Mouse (Mus musculus): ENCODE measurements around the gene Olfr279. TPM values are rescaled to one million over a fixed set of nuclear protein-coding genes. Genes with fewer than 3 reads are reported as not detected.

Olfr279 gene
- polyA plus RNA-seq (2016; fragmentation: Nextera tagmentation; extraction: Ambion mirVana): not detected in 2 replicates

DNA sequence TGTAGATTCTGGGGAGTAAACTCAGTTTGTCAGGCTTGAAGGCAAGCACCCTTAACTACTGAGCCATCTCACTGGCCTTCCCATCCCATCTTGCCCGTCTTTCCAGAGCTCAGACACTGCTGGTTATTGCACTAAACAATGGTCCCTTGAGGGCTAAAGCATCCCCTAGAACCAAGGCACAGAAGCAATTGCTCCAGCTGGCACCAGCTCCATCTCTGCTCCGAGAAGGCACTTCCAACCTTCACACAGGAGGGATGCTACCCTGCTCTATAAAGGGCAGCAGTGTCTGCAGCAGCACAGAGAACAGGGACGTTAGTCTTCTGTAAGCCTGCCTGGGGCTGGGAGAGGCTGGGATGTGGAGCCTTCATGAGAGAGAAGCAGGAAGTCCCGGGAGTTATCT, at the start of gene Olfr279:
Gene Olfr279, plus strand, starts transcription at position 301 of the 400 bp plus-strand sequence.
- Histone ChIP-seq H3K27me3 (replicated peaks) (no peaks in the 10 kb centered on the region), H3K4me2 (no peak within 1 kb of the TSS), H3K27ac (ENCODE audit: poor library complexity, severe bottlenecking) (no peak within 1 kb of the TSS), H3K9ac (no peak within 1 kb of the TSS), H3K4me3 (no peak within 1 kb of the TSS), H3K36me3 (no peaks in the 10 kb centered on the region), H3K4me1 (replicated peaks) (no peaks in the 10 kb centered on the region), H3K9me3 (replicated peaks) (peaks cover 7% of the 10 kb centered on the region)
- no peak for ATAC-seq (ENCODE audit: insufficient number of reproducible peaks, low FRiP score)
- WGBS: 62% methylated on average over 4 of the region's 4 CpGs

DNA sequence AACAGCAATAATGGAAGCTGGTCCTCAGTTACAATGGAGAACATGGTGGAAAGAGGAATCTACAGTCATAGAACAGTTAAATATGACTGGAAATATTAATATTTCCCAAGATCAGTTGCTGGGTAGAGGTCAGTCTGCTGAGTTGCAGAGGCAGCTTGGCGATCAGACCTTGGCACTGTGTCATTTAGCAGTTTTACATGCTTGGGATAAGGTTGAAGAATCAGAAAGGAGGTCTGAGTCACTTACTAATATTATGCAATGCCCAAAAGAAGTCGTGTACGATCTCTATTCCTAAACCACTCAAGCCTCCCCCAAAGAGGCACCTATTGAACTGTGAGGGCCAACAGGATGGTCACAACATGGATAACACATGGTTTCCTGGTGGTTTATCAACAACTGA, 47.6 kb upstream of the Olfr279 start:
- Histone ChIP-seq H3K36me3 (no peaks in the 10 kb centered on the region), H3K9me3 (replicated peaks) (peaks cover 2% of the 10 kb centered on the region; the same call in 1 of the 2 replicates), H3K4me2 (no peak overlapping the region), H3K27me3 (replicated peaks) (no peaks in the 10 kb centered on the region), H3K9ac (no peak overlapping the region), H3K27ac (ENCODE audit: poor library complexity, severe bottlenecking) (no peak overlapping the region), H3K4me3 (no peak overlapping the region), H3K4me1 (replicated peaks) (no peaks in the 10 kb centered on the region)
- WGBS: 63% methylated on average over 3 of the region's 3 CpGs
- no peak for ATAC-seq (ENCODE audit: insufficient number of reproducible peaks, low FRiP score)

DNA sequence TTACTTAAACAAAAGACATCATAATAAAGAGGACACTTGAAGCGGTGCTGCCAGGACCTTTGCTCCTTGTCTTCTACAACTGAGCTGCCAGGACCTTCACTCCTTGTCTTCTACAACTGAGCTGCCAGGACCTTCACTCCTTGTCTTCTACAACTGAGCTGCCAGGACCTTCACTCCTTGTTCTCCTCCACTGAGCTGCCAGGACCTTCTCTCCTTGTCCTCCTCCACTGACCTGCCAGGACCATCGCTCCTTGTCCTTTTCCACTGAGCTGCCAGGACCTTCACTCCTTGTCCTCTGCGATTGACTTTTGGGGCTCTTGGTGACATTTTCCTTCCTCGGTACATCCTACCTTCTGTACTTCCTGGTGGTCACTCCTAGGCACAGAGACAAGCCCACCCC, 43.7 kb upstream of the Olfr279 start:
- ATAC-seq (ENCODE audit: insufficient number of reproducible peaks, low FRiP score): no peak
- Histone ChIP-seq H3K4me1 (replicated peaks) (no peaks in the 10 kb centered on the region), H3K9me3 (replicated peaks) (no peaks in the 10 kb centered on the region; the same call in 1 of the 2 replicates), H3K4me3 (no peak overlapping the region), H3K27me3 (replicated peaks) (no peaks in the 10 kb centered on the region), H3K9ac (no peak overlapping the region), H3K27ac (ENCODE audit: poor library complexity, severe bottlenecking) (no peak overlapping the region), H3K4me2 (no peak overlapping the region), H3K36me3 (no peaks in the 10 kb centered on the region)
- 51% methylated on average over 4 of the region's 4 CpGs for WGBS

DNA sequence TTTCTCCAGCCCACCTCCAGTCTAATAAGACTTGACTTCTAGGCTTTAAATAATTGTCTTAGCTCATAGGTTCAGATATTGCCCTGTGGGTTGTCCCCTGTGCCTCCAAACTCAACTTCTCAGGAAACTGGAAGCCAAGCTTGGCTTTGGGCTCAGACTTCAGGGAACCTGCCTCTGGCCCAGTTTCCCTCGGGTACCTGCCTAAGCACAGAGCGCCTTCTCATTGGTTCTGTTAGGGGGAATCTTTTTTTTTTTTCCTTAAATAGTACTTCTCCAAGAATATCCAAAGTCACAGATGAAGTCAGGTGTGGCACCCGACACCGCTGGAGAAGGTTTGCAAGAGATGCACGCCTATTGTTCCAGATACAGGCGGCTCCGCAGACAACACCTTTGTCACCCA, 39.9 kb upstream of the Olfr279 start, which contains the start of gene Olfr281:
Gene Olfr281, plus strand, starts transcription at position 301 of the 400 bp plus-strand sequence.
- H3K4me3 ChIP-seq: no peak within 1 kb of the TSS
- H3K36me3 ChIP-seq: no peaks in the 10 kb centered on the region
- no peak within 1 kb of the TSS for H3K4me2 ChIP-seq
- H3K9me3 ChIP-seq (replicated peaks): no peaks in the 10 kb centered on the region
- no peak for ATAC-seq (ENCODE audit: insufficient number of reproducible peaks, low FRiP score)
- H3K9ac ChIP-seq: no peak within 1 kb of the TSS
- 83% methylated on average over 7 of the region's 7 CpGs for WGBS
- H3K4me1 ChIP-seq (replicated peaks): no peaks in the 10 kb centered on the region
- H3K27me3 ChIP-seq (replicated peaks): peaks cover 5% of the 10 kb centered on the region; the same call in 1 of the 2 replicates
- no peak within 1 kb of the TSS for H3K27ac ChIP-seq (ENCODE audit: poor library complexity, severe bottlenecking)

DNA sequence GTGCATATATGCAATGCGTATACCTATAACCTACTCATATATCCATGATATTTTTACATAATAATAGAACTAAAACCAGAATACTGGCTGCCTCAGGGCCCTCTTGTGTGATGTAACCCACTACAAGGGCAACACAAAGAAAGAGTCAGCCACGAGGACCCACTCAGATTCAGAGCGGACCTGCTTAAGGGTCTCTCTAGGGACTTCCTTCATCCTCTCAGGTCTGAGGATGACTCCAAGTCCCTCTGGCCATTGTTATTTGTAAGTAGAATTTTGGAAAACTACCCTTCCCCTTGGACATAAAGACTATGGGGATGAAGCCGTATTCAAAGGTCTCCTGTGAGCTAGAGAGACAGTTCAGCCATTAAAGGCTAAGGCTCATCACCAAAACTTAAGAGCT, 22.6 kb upstream of the Olfr279 start, which contains the start of gene OR5BS1P:
Gene OR5BS1P, plus strand, starts transcription at position 301 of the 400 bp plus-strand sequence.
- H3K36me3 ChIP-seq: no peaks in the 10 kb centered on the region
- no peak for ATAC-seq (ENCODE audit: insufficient number of reproducible peaks, low FRiP score)
- 79% methylated on average over 4 of the region's 4 CpGs for WGBS
- no peak within 1 kb of the TSS for H3K4me3 ChIP-seq
- peaks cover 15% of the 10 kb centered on the region for H3K27me3 ChIP-seq (replicated peaks)
- H3K27ac ChIP-seq (ENCODE audit: poor library complexity, severe bottlenecking): no peak within 1 kb of the TSS
- H3K9ac ChIP-seq: no peak within 1 kb of the TSS
- no peaks in the 10 kb centered on the region for H3K4me1 ChIP-seq (replicated peaks)
- 0 out of 2 replicates have a peak, but pooled peaks cover 6% of the 10 kb centered on the region for H3K9me3 ChIP-seq (replicated peaks)
- no peak within 1 kb of the TSS for H3K4me2 ChIP-seq

DNA sequence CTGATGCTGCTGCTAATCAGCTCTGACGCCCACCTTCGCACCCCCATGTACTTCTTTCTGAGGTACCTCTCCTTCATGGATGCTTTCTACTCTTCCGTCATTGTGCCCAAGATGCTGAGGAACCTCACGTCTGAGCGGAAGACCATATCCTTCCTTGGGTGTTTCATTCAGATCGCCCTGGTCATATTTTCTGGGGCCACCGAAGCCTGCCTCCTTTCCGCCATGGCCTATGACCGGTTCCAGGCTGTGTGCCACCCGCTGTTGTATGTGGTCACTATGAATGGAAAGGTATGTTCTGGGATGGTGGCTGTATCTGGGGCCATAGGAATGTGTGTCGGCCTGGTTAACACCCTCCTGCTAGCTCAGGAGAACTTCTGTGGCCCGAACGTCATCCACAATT, 20.7 kb upstream of the Olfr279 start:
- Histone ChIP-seq H3K4me3 (no peak overlapping the region), H3K4me2 (no peak overlapping the region), H3K9ac (no peak overlapping the region), H3K27ac (ENCODE audit: poor library complexity, severe bottlenecking) (no peak overlapping the region), H3K36me3 (no peaks in the 10 kb centered on the region), H3K4me1 (replicated peaks) (no peaks in the 10 kb centered on the region), H3K9me3 (replicated peaks) (0 out of 2 replicates have a peak, but pooled peaks cover 6% of the 10 kb centered on the region), H3K27me3 (replicated peaks) (peaks cover 10% of the 10 kb centered on the region)
- WGBS: 83% methylated on average over 13 of the region's 13 CpGs
- no peak for ATAC-seq (ENCODE audit: insufficient number of reproducible peaks, low FRiP score)

DNA sequence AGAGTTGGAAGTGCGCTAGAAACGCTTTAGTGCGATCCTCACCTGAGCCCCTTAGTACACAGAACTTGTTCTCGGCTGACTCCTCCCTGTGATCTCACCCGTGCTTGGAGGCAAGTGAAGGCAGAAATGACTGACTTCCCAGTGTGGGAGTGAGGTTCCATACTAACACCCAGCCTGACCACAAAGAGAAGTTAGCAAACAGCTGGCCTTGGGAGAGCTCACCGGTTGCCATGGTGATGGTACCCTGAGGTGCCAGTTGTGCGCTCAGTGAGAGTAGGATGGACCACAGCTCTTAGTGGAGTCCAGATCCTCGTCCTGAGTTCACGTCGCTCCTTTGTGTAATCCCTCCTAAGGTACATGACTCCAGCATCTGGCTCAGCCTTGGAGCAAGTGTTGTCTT, 17.2 kb upstream of the Olfr279 start:
- peaks cover 10% of the 10 kb centered on the region for H3K27me3 ChIP-seq (replicated peaks)
- H3K27ac ChIP-seq (ENCODE audit: poor library complexity, severe bottlenecking): no peak overlapping the region
- 79% methylated on average over 10 of the region's 10 CpGs for WGBS
- H3K36me3 ChIP-seq: no peaks in the 10 kb centered on the region
- no peaks in the 10 kb centered on the region for H3K4me1 ChIP-seq (replicated peaks)
- no peak for ATAC-seq (ENCODE audit: insufficient number of reproducible peaks, low FRiP score)
- no peak overlapping the region for H3K4me2 ChIP-seq
- no peak overlapping the region for H3K4me3 ChIP-seq
- no peaks in the 10 kb centered on the region for H3K9me3 ChIP-seq (replicated peaks)
- H3K9ac ChIP-seq: no peak overlapping the region

DNA sequence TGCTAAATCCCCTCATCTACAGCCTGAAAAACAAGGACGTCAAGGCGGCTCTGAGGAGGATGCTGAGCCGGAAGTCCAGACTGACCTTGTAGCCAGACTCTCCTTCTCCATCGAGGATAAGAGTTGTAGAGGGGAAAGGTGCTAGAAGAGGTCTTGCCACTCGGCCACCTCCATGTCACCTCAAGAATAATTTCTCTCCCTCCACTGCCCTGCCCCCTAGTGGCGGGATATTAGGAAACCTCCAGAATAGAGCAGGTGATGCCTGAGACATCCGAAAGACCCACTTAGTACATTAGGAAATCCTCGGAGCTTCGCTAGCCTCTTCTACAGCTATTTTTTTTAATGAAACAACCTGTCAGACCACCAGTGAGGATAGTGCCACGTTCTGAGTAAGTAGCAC, 16.8 kb upstream of the Olfr279 start:
- no peaks in the 10 kb centered on the region for H3K36me3 ChIP-seq
- WGBS: 50% methylated on average over 10 of the region's 10 CpGs
- H3K9ac ChIP-seq: no peak overlapping the region
- H3K4me1 ChIP-seq (replicated peaks): no peaks in the 10 kb centered on the region
- H3K9me3 ChIP-seq (replicated peaks): no peaks in the 10 kb centered on the region
- H3K4me2 ChIP-seq: no peak overlapping the region
- no peak overlapping the region for H3K27ac ChIP-seq (ENCODE audit: poor library complexity, severe bottlenecking)
- H3K4me3 ChIP-seq: no peak overlapping the region
- ATAC-seq (ENCODE audit: insufficient number of reproducible peaks, low FRiP score): no peak
- peaks cover 10% of the 10 kb centered on the region for H3K27me3 ChIP-seq (replicated peaks)

DNA sequence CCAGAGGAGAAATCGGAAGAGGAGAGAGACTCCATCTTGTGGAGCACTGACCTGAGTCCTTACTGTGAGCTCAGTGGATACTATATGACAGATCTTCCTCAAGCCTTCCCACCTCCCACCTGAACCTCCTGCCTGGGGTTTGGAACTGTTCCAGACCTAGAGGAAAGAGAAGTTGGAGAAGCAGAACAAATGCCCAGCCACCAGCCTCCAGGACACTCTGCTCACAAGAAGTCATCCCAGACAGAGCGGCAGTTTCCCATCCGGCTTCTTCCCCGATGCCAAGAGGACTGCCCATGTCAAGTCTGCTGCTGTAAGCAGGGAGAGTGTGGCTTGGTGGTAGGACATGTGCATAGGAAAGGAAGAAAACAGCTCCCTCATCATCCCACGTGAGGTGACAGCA, 15.9 kb upstream of the Olfr279 start:
- no peak for ATAC-seq (ENCODE audit: insufficient number of reproducible peaks, low FRiP score)
- 79% methylated on average over 5 of the region's 5 CpGs for WGBS
- peaks cover 9% of the 10 kb centered on the region for H3K27me3 ChIP-seq (replicated peaks)
- no peak overlapping the region for H3K4me3 ChIP-seq
- no peaks in the 10 kb centered on the region for H3K9me3 ChIP-seq (replicated peaks)
- no peak overlapping the region for H3K4me2 ChIP-seq
- no peaks in the 10 kb centered on the region for H3K4me1 ChIP-seq (replicated peaks)
- H3K9ac ChIP-seq: no peak overlapping the region
- no peaks in the 10 kb centered on the region for H3K36me3 ChIP-seq
- H3K27ac ChIP-seq (ENCODE audit: poor library complexity, severe bottlenecking): no peak overlapping the region

DNA sequence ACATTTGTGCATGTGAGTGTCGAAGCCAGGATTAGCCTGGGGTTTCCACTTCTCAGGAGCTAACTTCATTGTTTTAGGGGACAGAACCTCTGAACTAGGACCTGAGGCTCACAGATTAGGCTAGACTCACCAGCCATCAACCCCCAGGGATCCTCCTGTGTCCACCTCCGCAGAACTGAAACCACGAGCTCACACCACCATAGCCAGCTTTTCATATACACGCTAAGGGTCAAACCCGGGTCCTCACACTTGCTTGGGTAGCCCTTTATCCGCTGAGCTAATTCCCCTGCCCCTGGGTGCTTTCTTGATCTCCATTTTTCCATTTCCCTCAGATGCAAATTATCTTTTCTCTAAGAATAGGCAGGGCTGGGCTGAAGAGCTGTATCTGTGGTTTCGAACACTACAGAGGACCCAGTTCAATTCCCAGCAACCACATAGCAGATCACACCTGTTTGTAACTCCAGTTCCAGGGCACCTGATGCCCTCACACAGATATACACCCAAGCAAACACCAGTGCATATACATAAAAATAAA, 12.6 kb upstream of the Olfr279 start:
- Histone ChIP-seq H3K9ac (no peak overlapping the region), H3K27ac (ENCODE audit: poor library complexity, severe bottlenecking) (no peak overlapping the region), H3K4me1 (replicated peaks) (no peaks in the 10 kb centered on the region), H3K9me3 (replicated peaks) (no peaks in the 10 kb centered on the region), H3K36me3 (no peaks in the 10 kb centered on the region), H3K4me3 (no peak overlapping the region), H3K4me2 (no peak overlapping the region), H3K27me3 (replicated peaks) (no peaks in the 10 kb centered on the region)
- 73% methylated on average over 7 of the region's 7 CpGs for WGBS
- ATAC-seq (ENCODE audit: insufficient number of reproducible peaks, low FRiP score): no peak

DNA sequence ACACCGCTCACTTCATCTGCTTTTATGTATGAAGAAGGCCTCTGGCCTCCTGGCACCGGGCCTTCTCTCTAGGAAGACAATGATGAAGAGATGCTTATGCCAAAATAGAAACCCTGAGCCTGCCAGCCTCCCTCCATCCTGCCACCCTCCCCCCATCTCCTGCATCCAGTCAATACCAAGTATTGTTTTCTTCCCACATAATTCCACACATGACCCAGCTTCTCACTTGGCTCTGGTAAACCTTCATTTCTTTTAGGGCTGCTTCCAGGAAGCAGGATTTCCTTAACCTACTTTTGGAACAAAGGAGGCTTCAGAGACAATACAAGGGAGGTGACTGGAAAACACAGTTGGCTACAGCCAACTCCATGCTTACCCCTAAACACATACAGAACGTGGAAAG, 9.5 kb upstream of the Olfr279 start, which contains the start of gene Lalba:
Gene Lalba, minus strand, starts transcription at position 21 of the 400 bp plus-strand sequence.
- Histone ChIP-seq H3K4me2 (no peak within 1 kb of the TSS), H3K4me3 (no peak within 1 kb of the TSS), H3K9me3 (replicated peaks) (no peaks in the 10 kb centered on the region), H3K36me3 (no peaks in the 10 kb centered on the region), H3K27me3 (replicated peaks) (no peaks in the 10 kb centered on the region), H3K4me1 (replicated peaks) (no peaks in the 10 kb centered on the region), H3K27ac (ENCODE audit: poor library complexity, severe bottlenecking) (no peak within 1 kb of the TSS), H3K9ac (no peak within 1 kb of the TSS; the same call in 1 of the 2 replicates)
- ATAC-seq (ENCODE audit: insufficient number of reproducible peaks, low FRiP score): no peak
- WGBS: 53% methylated on average over 3 of the region's 3 CpGs
